Mouse (Mus musculus) liver, embryonic 15.5 days (tissue): ENCODE data around the gene Syt1. TPM values are rescaled to one million over a fixed set of nuclear protein-coding genes. Genes with fewer than 3 reads are reported as not detected.

Experiments
- ATAC-seq: fragments of 200-750 bp; cut with Nextera tagmentation; 2 replicates; pipeline ENCODE4 v1.8.0; 2017; ENCODE audit warnings: moderate number of reproducible peaks, mild to moderate bottlenecking, moderate library complexity; ENCODE audit not compliant: insufficient read depth
- H3K27ac ChIP-seq: fragments of 300-500 bp; sonication (generic); replicated peaks from 2 replicates; pipeline ENCODE4 v1.5.1; 2015; ENCODE audit warnings: mild to moderate bottlenecking, inconsistent platforms
- H3K27me3 ChIP-seq: fragments of 300-500 bp; sonication (generic); 2 replicates; pipeline ENCODE4 v1.6.1; 2015; ENCODE audit warnings: mild to moderate bottlenecking, inconsistent platforms
- H3K36me3 ChIP-seq: fragments of 300-500 bp; sonication (generic); replicated peaks from 2 replicates; pipeline ENCODE4 v1.6.1; 2015; ENCODE audit warnings: moderate library complexity, mild to moderate bottlenecking, inconsistent platforms
- H3K4me1 ChIP-seq: fragments of 300-500 bp; sonication (generic); replicated peaks from 2 replicates; pipeline ENCODE4 v1.6.1; 2015; ENCODE audit warnings: inconsistent platforms
- H3K4me2 ChIP-seq: fragments of 300-500 bp; sonication (generic); 2 replicates; pipeline ENCODE4 v1.6.1; 2015; ENCODE audit warnings: moderate library complexity, mild to moderate bottlenecking, inconsistent platforms
- H3K4me3 ChIP-seq: fragments of 300-500 bp; sonication (generic); replicated peaks from 2 replicates; pipeline ENCODE4 v1.5.1; 2015; ENCODE audit warnings: mild to moderate bottlenecking, inconsistent platforms
- H3K9ac ChIP-seq: fragments of 300-500 bp; sonication (generic); 2 replicates; pipeline ENCODE4 v1.6.1; 2015; ENCODE audit warnings: moderate library complexity, mild to moderate bottlenecking, inconsistent platforms
- H3K9me3 ChIP-seq: fragments of 300-500 bp; sonication (generic); replicated peaks from 2 replicates; pipeline ENCODE4 v1.6.1; 2016; ENCODE audit warnings: inconsistent platforms
- WGBS: fragments of 180-500 bp; shearing (Covaris S2); methylation state at CpG from one replicate; pipeline ENCODE4 v1.1.7; 2015; ENCODE audit warnings: mixed read lengths; ENCODE audit not compliant: insufficient replicate concordance; 5-methylcytosine and 5-hydroxymethylcytosine counted together
- polyA plus RNA-seq: library from polyadenylated mRNA; unstranded; fragments of >200 nt; fragmentation: Nextera tagmentation; extraction: Ambion mirVana; gene quantifications from 2 replicates; pipeline ENCODE4 v1.2.1, GENCODE M21; 2015

Gene Syt1
- polyA plus RNA-seq, 1 experiment from 2014 or later = 0.18 TPM

GRCm38 (mm10) chr10:108466539-108466938 is 544.2 kb downstream of the Syt1 start:
- no peak for ATAC-seq

GRCm38 (mm10) chr10:108461862-108462261 is 548.9 kb downstream of the Syt1 start:
- no peak overlapping the region for H3K27ac ChIP-seq
- no peaks in the 10 kb centered on the region for H3K9me3 ChIP-seq
- H3K4me1 ChIP-seq = no peaks in the 10 kb centered on the region
- H3K36me3 ChIP-seq = no peaks in the 10 kb centered on the region
- H3K9ac ChIP-seq = no peak overlapping the region
- no peaks in the 10 kb centered on the region for H3K27me3 ChIP-seq
- ATAC-seq = no peak
- H3K4me2 ChIP-seq = no peak overlapping the region
- WGBS = 59% methylated on average over 2 of the region's 2 CpGs
- H3K4me3 ChIP-seq = no peak overlapping the region

More at GRCm38 (mm10) chr10:108466539-108466938, 544.2 kb downstream of the Syt1 start:
- H3K36me3 ChIP-seq = no peaks in the 10 kb centered on the region
- no peaks in the 10 kb centered on the region for H3K9me3 ChIP-seq
- H3K4me1 ChIP-seq = no peaks in the 10 kb centered on the region
- H3K27me3 ChIP-seq = no peaks in the 10 kb centered on the region
- WGBS = 56% methylated on average over 8 of the region's 8 CpGs
- H3K27ac ChIP-seq = no peak overlapping the region
- H3K9ac ChIP-seq = no peak overlapping the region
- H3K4me2 ChIP-seq = no peak overlapping the region
- H3K4me3 ChIP-seq = no peak overlapping the region

GRCm38 (mm10) chr10:108457054-108457453 is 553.7 kb downstream of the Syt1 start:
- no peak overlapping the region for H3K9ac ChIP-seq
- H3K4me2 ChIP-seq = no peak overlapping the region
- peaks cover 11% of the 10 kb centered on the region for H3K4me1 ChIP-seq
- H3K27me3 ChIP-seq = no peaks in the 10 kb centered on the region
- 88% methylated on average over 2 of the region's 2 CpGs for WGBS
- ATAC-seq = no peak
- H3K27ac ChIP-seq = no peak overlapping the region
- no peak overlapping the region for H3K4me3 ChIP-seq
- no peaks in the 10 kb centered on the region for H3K36me3 ChIP-seq
- H3K9me3 ChIP-seq = no peaks in the 10 kb centered on the region

- no peak overlapping the region for H3K9ac ChIP-seq
- peaks cover 11% of the 10 kb centered on the region for H3K4me1 ChIP-seq
- no peak overlapping the region for H3K4me2 ChIP-seq
- H3K4me3 ChIP-seq = no peak overlapping the region
- H3K27ac ChIP-seq = no peak overlapping the region
- no peak for ATAC-seq
- H3K9me3 ChIP-seq = no peaks in the 10 kb centered on the region
- WGBS = 77% methylated on average over 2 of the region's 2 CpGs
- no peaks in the 10 kb centered on the region for H3K36me3 ChIP-seq
- H3K27me3 ChIP-seq = no peaks in the 10 kb centered on the region
Measured at GRCm38 (mm10) chr10:108455883-108456282, 554.9 kb downstream of the Syt1 start.

- Histone ChIP-seq H3K4me3 (no peak overlapping the region), H3K9ac (no peak overlapping the region), H3K27ac (no peak overlapping the region), H3K4me1 (peaks cover 11% of the 10 kb centered on the region), H3K36me3 (no peaks in the 10 kb centered on the region), H3K4me2 (no peak overlapping the region), H3K9me3 (no peaks in the 10 kb centered on the region), H3K27me3 (no peaks in the 10 kb centered on the region)
- ATAC-seq = no peak
- WGBS = 65% methylated on average over 10 of the region's 10 CpGs
Measured at GRCm38 (mm10) chr10:108455204-108455603, 555.6 kb downstream of the Syt1 start.

- no peak overlapping the region for H3K27ac ChIP-seq
- 65% methylated on average over 11 of the region's 11 CpGs for WGBS
- H3K4me1 ChIP-seq = peaks cover 11% of the 10 kb centered on the region
- no peaks in the 10 kb centered on the region for H3K27me3 ChIP-seq
- H3K4me2 ChIP-seq = no peak overlapping the region
- ATAC-seq = no peak
- no peaks in the 10 kb centered on the region for H3K36me3 ChIP-seq
- no peak overlapping the region for H3K4me3 ChIP-seq
- no peaks in the 10 kb centered on the region for H3K9me3 ChIP-seq
- no peak overlapping the region for H3K9ac ChIP-seq
Measured at GRCm38 (mm10) chr10:108454691-108455117, 556.1 kb downstream of the Syt1 start.

GRCm38 (mm10) chr10:108453561-108453960 is 557.2 kb downstream of the Syt1 start:
- 0 out of 2 replicates have a peak, but pooled peaks have one; percentile 41 for ATAC-seq
- Histone ChIP-seq H3K36me3 (no peaks in the 10 kb centered on the region), H3K9ac (no peak overlapping the region), H3K27me3 (no peaks in the 10 kb centered on the region), H3K27ac (no peak overlapping the region), H3K4me3 (no peak overlapping the region), H3K9me3 (no peaks in the 10 kb centered on the region), H3K4me2 (no peak overlapping the region), H3K4me1 (peaks cover 11% of the 10 kb centered on the region)
- 59% methylated on average over 2 of the region's 2 CpGs for WGBS

GRCm38 (mm10) chr10:108452421-108452820 is 558.4 kb downstream of the Syt1 start:
- no peak overlapping the region for H3K4me3 ChIP-seq
- no peaks in the 10 kb centered on the region for H3K27me3 ChIP-seq
- no peaks in the 10 kb centered on the region for H3K36me3 ChIP-seq
- 82% methylated on average over 9 of the region's 9 CpGs for WGBS
- H3K27ac ChIP-seq = no peak overlapping the region
- no peaks in the 10 kb centered on the region for H3K9me3 ChIP-seq
- no peak overlapping the region for H3K4me2 ChIP-seq
- no peak for ATAC-seq
- H3K4me1 ChIP-seq = peaks cover 14% of the 10 kb centered on the region
- H3K9ac ChIP-seq = no peak overlapping the region

- WGBS = 72% methylated on average over 8 of the region's 8 CpGs
- Histone ChIP-seq H3K27ac (no peak overlapping the region), H3K4me2 (no peak overlapping the region), H3K36me3 (no peaks in the 10 kb centered on the region), H3K9me3 (no peaks in the 10 kb centered on the region), H3K9ac (no peak overlapping the region), H3K4me3 (no peak overlapping the region), H3K4me1 (peaks cover 23% of the 10 kb centered on the region), H3K27me3 (no peaks in the 10 kb centered on the region)
- no peak for ATAC-seq
Measured at GRCm38 (mm10) chr10:108451516-108451915, 559.3 kb downstream of the Syt1 start.

- ATAC-seq = no peak
- peaks cover 29% of the 10 kb centered on the region for H3K4me1 ChIP-seq
Measured at GRCm38 (mm10) chr10:108450401-108450800, 560.4 kb downstream of the Syt1 start.

GRCm38 (mm10) chr10:108448421-108448820 is 562.4 kb downstream of the Syt1 start:
- WGBS = 66% methylated on average over 11 of the region's 11 CpGs
- Histone ChIP-seq H3K4me1 (peaks cover 21% of the 10 kb centered on the region), H3K27ac (no peak overlapping the region), H3K9ac (no peak overlapping the region), H3K9me3 (no peaks in the 10 kb centered on the region), H3K4me3 (no peak overlapping the region), H3K4me2 (no peak overlapping the region), H3K27me3 (no peaks in the 10 kb centered on the region), H3K36me3 (no peaks in the 10 kb centered on the region)
- ATAC-seq = no peak

More at GRCm38 (mm10) chr10:108450401-108450800, 560.4 kb downstream of the Syt1 start:
- Histone ChIP-seq H3K27ac (no peak overlapping the region), H3K27me3 (no peaks in the 10 kb centered on the region), H3K9me3 (no peaks in the 10 kb centered on the region), H3K9ac (no peak overlapping the region), H3K4me3 (no peak overlapping the region), H3K36me3 (no peaks in the 10 kb centered on the region), H3K4me2 (no peak overlapping the region)
- whole genome bisulfite sequencing = 68% methylated on average over 4 of the region's 4 CpGs
